Mouse (Mus musculus) heart, adult 2 months (tissue): ENCODE data around the gene Ssbp2. TPM values are rescaled to one million over a fixed set of nuclear protein-coding genes. Genes with fewer than 3 reads are reported as not detected.
A peak's percentile ranks its signal among the peaks of the same experiment; 100 is the strongest.

ENCODE experiments used
- DNase-seq, 2 experiments: peaks; one replicate each; pipeline ENCODE4 v3.0.0; 2021
- H3K27ac ChIP-seq: fragments of 200-600 bp; 2 replicates; pipeline ENCODE4 v1.8.1; 2022
- H3K27me3 ChIP-seq: fragments of 200-500 bp; 2 replicates; pipeline ENCODE4 v1.6.1; 2012; ENCODE audit warnings: mild to moderate bottlenecking, low read length, inconsistent platforms, mixed read lengths; ENCODE audit not compliant: control insufficient read depth, insufficient read depth
- H3K36me3 ChIP-seq: fragments of 200-500 bp; 2 replicates; pipeline ENCODE4 v1.6.1; 2012; ENCODE audit warnings: low read length, inconsistent platforms; ENCODE audit not compliant: control insufficient read depth, insufficient read depth
- H3K4me1 ChIP-seq: fragments of 200-500 bp; 2 replicates; pipeline ENCODE4 v1.6.1; 2011; ENCODE audit warnings: low read length; ENCODE audit not compliant: control insufficient read depth, insufficient read depth
- H3K4me3 ChIP-seq: fragments of 200-600 bp; 2 replicates; pipeline ENCODE4 v1.8.1; 2022
- H3K79me2 ChIP-seq: fragments of 200-500 bp; replicated peaks from 2 replicates; pipeline ENCODE4 v1.6.1; 2012; ENCODE audit warnings: mild to moderate bottlenecking, inconsistent platforms, low read length, moderate library complexity, mixed read lengths; ENCODE audit not compliant: control insufficient read depth, insufficient read depth
- H3K9ac ChIP-seq: fragments of 200-500 bp; 2 replicates; pipeline ENCODE4 v1.6.1; 2012; ENCODE audit warnings: low read depth, mild to moderate bottlenecking, control low read depth, inconsistent platforms, low read length, mixed read lengths
- CTCF ChIP-seq: fragments of 200-600 bp; IDR thresholded peaks from 2 replicates; pipeline ENCODE4 v1.8.1; 2022; ENCODE audit warnings: antibody characterized with exemption, mild to moderate bottlenecking, moderate library complexity
- EP300 ChIP-seq: fragments of 200-500 bp; IDR thresholded peaks from 2 replicates; pipeline ENCODE4 v1.6.1; 2011; ENCODE audit warnings: low read depth, low read length, control low read depth; ENCODE audit not compliant: insufficient read depth
- POLR2A ChIP-seq: fragments of 200-500 bp; IDR thresholded peaks from 2 replicates; pipeline ENCODE4 v1.6.1; 2011; ENCODE audit warnings: mild to moderate bottlenecking, low read depth, low read length, control low read depth; ENCODE audit not compliant: insufficient read depth
- WGBS: fragments of 180-500 bp; shearing (Covaris S2); methylation state at CpG from one replicate; pipeline ENCODE4 v1.1.7; 2018; 5-methylcytosine and 5-hydroxymethylcytosine counted together
- intact Hi-C: fragments of 180-260 bp; cut with DNase I; formaldehyde crosslinking; loops from one replicate; pipeline ENCODE4 v1.15.1; 2025
- polyA plus RNA-seq: library from polyadenylated mRNA; depleted of rRNA; stranded (reverse); fragments of >200 nt; gene quantifications from 2 replicates; pipeline ENCODE4 v1.2.3, GENCODE M21; 2012
- total RNA-seq, 2 experiments: library from RNA; stranded (reverse); gene quantifications; 2 replicates each; pipeline ENCODE4 v1.2.3; 2021

The Ssbp2 gene
- total and polyA plus RNA-seq, 3 experiments: 25.0 to 40.4 (median 39.0) TPM

- peak in 1 of 2 experiments; percentile 16 for DNase-seq
- Histone ChIP-seq H3K79me2 (peaks cover 2% of the 10 kb centered on the region), H3K9ac (no peak overlapping the region), H3K27me3 (no peaks in the 10 kb centered on the region), H3K4me1 (peaks cover 3% of the 10 kb centered on the region), H3K27ac (peak overlapping the region; percentile 11; the same call in 1 of the 2 replicates), H3K36me3 (peaks cover 3% of the 10 kb centered on the region), H3K4me3 (no peak overlapping the region)
- intact Hi-C loops: loop anchor here (10.0 kb wide), 1 partner anchor 91 kb away; no protein-coding TSS in a partner anchor
- TF ChIP-seq CTCF (no peak), EP300 (no peak)
- 48% methylated on average over 6 of the region's 6 CpGs for WGBS
Observed at GRCm38 (mm10) chr13:91473527-91473926, 13.4 kb downstream of the Ssbp2 start.

GRCm38 (mm10) chr13:91474027-91474426, 13.9 kb downstream of the Ssbp2 start:
- no peak overlapping the region for H3K4me3 ChIP-seq
- 44% methylated on average over 1 of the region's 1 CpGs for WGBS
- no peak for DNase-seq
- H3K79me2 ChIP-seq: peaks cover 2% of the 10 kb centered on the region
- no peaks in the 10 kb centered on the region for H3K27me3 ChIP-seq
- no peak overlapping the region for H3K9ac ChIP-seq
- intact Hi-C loops: loop anchor here (10.0 kb wide), 1 partner anchor 91 kb away; no protein-coding TSS in a partner anchor
- peaks cover 3% of the 10 kb centered on the region for H3K36me3 ChIP-seq
- H3K4me1 ChIP-seq: peaks cover 3% of the 10 kb centered on the region
- H3K27ac ChIP-seq: no peak overlapping the region
- TF ChIP-seq CTCF (no peak), EP300 (no peak), POLR2A (no peak)

DNA sequence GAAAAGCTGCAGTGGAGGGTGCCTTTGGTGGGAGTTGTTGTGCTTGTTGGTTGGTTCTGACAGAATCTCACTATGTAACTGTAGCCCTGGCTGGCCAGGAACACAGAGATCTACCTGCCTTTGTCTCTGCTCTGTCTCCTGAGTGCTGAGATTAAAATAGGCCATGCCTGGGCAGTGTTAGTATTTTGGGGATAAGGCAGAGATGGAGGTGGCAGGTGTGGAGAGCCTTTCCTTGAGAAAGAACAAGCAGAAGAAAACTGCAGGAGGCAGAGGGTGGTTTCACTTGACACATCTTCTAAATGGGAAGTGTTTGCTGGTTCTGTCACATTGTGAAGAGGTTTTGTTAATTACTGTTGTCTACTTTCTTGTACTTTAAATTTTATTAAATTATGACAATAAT, 15.8 kb downstream of the Ssbp2 start:
- DNase-seq: no peak
- TF ChIP-seq POLR2A: no peak
- no peak for TF ChIP-seq EP300
- no peak for TF ChIP-seq CTCF
- Histone ChIP-seq H3K79me2 (peaks cover under 1% of the 10 kb centered on the region), H3K36me3 (peaks cover 3% of the 10 kb centered on the region), H3K4me1 (peaks cover 3% of the 10 kb centered on the region), H3K27me3 (no peaks in the 10 kb centered on the region), H3K4me3 (no peak overlapping the region), H3K9ac (no peak overlapping the region), H3K27ac (no peak overlapping the region)
- intact Hi-C loops: loop anchor here (10.0 kb wide), 1 partner anchor 89 kb away; no protein-coding TSS in a partner anchor

DNA sequence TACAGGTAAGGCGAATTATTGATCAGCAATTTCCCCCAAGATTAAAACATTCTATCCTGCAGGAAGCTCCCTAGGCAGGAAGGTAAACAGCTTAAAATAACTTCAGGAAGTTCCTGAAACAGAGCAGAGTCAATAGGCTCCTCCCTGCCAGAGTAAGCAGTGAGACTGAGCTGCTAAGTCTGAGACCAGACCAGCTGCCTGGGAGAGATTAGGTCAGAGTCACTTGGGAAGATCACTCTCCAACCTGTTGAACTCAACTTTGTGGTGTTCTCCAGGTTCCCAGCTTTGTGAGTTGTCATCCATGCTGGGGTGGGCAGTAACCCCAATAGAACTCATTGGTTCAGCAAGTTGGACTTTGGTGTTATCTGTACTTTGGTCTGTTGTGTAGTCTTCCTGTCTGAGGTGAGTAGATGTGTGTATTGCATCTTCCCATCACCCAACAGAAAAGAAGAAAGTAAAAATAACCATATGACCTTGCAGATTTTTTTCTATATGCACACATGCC, 16.6 kb downstream of the Ssbp2 start:
- H3K9ac ChIP-seq: no peak overlapping the region
- H3K27me3 ChIP-seq: no peaks in the 10 kb centered on the region
- no peak overlapping the region for H3K27ac ChIP-seq
- no peak for TF ChIP-seq CTCF
- no peak for TF ChIP-seq POLR2A
- H3K79me2 ChIP-seq: no peaks in the 10 kb centered on the region; the same call in 1 of the 2 replicates
- H3K36me3 ChIP-seq: peaks cover 3% of the 10 kb centered on the region
- no peak overlapping the region for H3K4me3 ChIP-seq
- H3K4me1 ChIP-seq: peaks cover 3% of the 10 kb centered on the region
- intact Hi-C loops: loop anchor here (10.0 kb wide), 1 partner anchor 88 kb away; no protein-coding TSS in a partner anchor
- WGBS: 89% methylated on average over 1 of the region's 1 CpGs
- no peak for DNase-seq

GRCm38 (mm10) chr13:91478011-91478410, 17.9 kb downstream of the Ssbp2 start:
- TF ChIP-seq EP300 (peak; percentile 50; the same call in 1 of the 2 replicates), POLR2A (no peak)
- Histone ChIP-seq H3K36me3 (no peaks in the 10 kb centered on the region; the same call in 1 of the 2 replicates), H3K27ac (no peak overlapping the region), H3K4me1 (peaks cover 3% of the 10 kb centered on the region), H3K4me3 (no peak overlapping the region), H3K79me2 (no peaks in the 10 kb centered on the region; the same call in 1 of the 2 replicates), H3K9ac (peak overlapping the region; percentile 51), H3K27me3 (no peaks in the 10 kb centered on the region)
- DNase-seq: peak; percentile 36 to 72
- intact Hi-C loops: loop anchor here (10.0 kb wide), 1 partner anchor 87 kb away; no protein-coding TSS in a partner anchor
- WGBS: 14% methylated on average over 4 of the region's 4 CpGs

- DNase-seq: no peak
- intact Hi-C loops: no loop called here
- no peaks in the 10 kb centered on the region for H3K27me3 ChIP-seq
Observed at GRCm38 (mm10) chr13:91484303-91484702, 24.2 kb downstream of the Ssbp2 start.

More at GRCm38 (mm10) chr13:91484303-91484702, 24.2 kb downstream of the Ssbp2 start:
- H3K79me2 ChIP-seq: no peaks in the 10 kb centered on the region
- no peaks in the 10 kb centered on the region; the same call in 1 of the 2 replicates for H3K4me1 ChIP-seq
- TF ChIP-seq POLR2A (no peak), EP300 (no peak)
- no peaks in the 10 kb centered on the region for H3K36me3 ChIP-seq
- 58% methylated on average over 1 of the region's 1 CpGs for WGBS
- no peak overlapping the region for H3K27ac ChIP-seq
- H3K9ac ChIP-seq: no peak overlapping the region
- H3K4me3 ChIP-seq: no peak overlapping the region
